Mouse (Mus musculus) limb, embryonic 14.5 days (tissue): ENCODE measurements around the gene Msh6. TPM values are rescaled to one million over a fixed set of nuclear protein-coding genes. Genes with fewer than 3 reads are reported as not detected.
"Not testable (repeated sequence)": the region's sequence is repeated elsewhere in the genome, so short reads cannot be mapped to it uniquely, and the experiment has no call there.

Experiments used
- ATAC-seq: fragments of 200-750 bp; cut with Nextera tagmentation; 2 replicates; pipeline ENCODE4 v1.8.0; 2017; ENCODE audit warnings: low read depth, moderate number of reproducible peaks, moderate TSS enrichment; ENCODE audit not compliant: low FRiP score
- DNase-seq: peaks from one replicate; pipeline ENCODE4 v3.0.0-alpha.2; 2015; ENCODE audit warnings: low spot score
- H3K27ac ChIP-seq: fragments of 300-500 bp; sonication (generic); replicated peaks from 2 replicates; pipeline ENCODE4 v1.5.1; 2014; ENCODE audit warnings: low read depth, mild to moderate bottlenecking, low read length, moderate library complexity, mixed read lengths
- H3K27me3 ChIP-seq: fragments of 300-500 bp; sonication (generic); 2 replicates; pipeline ENCODE4 v1.6.1; 2014; ENCODE audit warnings: low read length, mixed read lengths; ENCODE audit not compliant: control insufficient read depth, insufficient read depth
- H3K36me3 ChIP-seq: fragments of 300-500 bp; sonication (generic); 2 replicates; pipeline ENCODE4 v1.6.1; 2014; ENCODE audit warnings: mild to moderate bottlenecking, low read length, moderate library complexity, mixed read lengths; ENCODE audit not compliant: control insufficient read depth, insufficient read depth
- H3K4me1 ChIP-seq: fragments of 300-500 bp; sonication (generic); 2 replicates; pipeline ENCODE4 v1.6.1; 2014; ENCODE audit warnings: antibody characterized with exemption, low read length, mixed read lengths; ENCODE audit not compliant: control insufficient read depth, insufficient read depth
- H3K4me2 ChIP-seq: fragments of 300-500 bp; sonication (generic); replicated peaks from 2 replicates; pipeline ENCODE4 v1.6.1; 2014; ENCODE audit warnings: low read depth, mild to moderate bottlenecking, low read length, moderate library complexity; ENCODE audit not compliant: severe bottlenecking
- H3K4me3 ChIP-seq: fragments of 300-500 bp; sonication (generic); replicated peaks from 2 replicates; pipeline ENCODE4 v1.5.1; 2014; ENCODE audit warnings: low read length
- H3K9ac ChIP-seq: fragments of 300-500 bp; sonication (generic); 2 replicates; pipeline ENCODE4 v1.6.1; 2014; ENCODE audit warnings: mild to moderate bottlenecking, low read depth, low read length, moderate library complexity; ENCODE audit not compliant: severe bottlenecking
- H3K9me3 ChIP-seq: fragments of 300-500 bp; sonication (generic); 2 replicates; pipeline ENCODE4 v1.6.1; 2016; ENCODE audit warnings: low read length; ENCODE audit not compliant: control insufficient read depth
- POLR2A ChIP-seq: fragments of 200-500 bp; IDR thresholded peaks from 2 replicates; pipeline ENCODE4 v1.8.0; 2012; ENCODE audit warnings: inconsistent platforms, mild to moderate bottlenecking, moderate library complexity, borderline replicate concordance; ENCODE audit not compliant: insufficient read depth, insufficient read length; ENCODE audit errors: extremely low read depth
- WGBS: fragments of 180-500 bp; shearing (Covaris S2); extraction: QIAGEN DNeasy Blood & Tissue Kit; methylation state at CpG from one replicate; pipeline ENCODE4 v1.1.7; 2014; 5-methylcytosine and 5-hydroxymethylcytosine counted together
- polyA plus RNA-seq, 2 experiments: library from polyadenylated mRNA; depleted of rRNA in 1 of 2; stranded (reverse) in 1 of 2; unstranded in 1 of 2; fragments of >200 nt; fragmentation: Nextera tagmentation in 1 of 2; extraction: Ambion mirVana in 1 of 2; gene quantifications; 2 replicates each; pipeline versions ENCODE4 v1.2.1 to v1.2.3; 2012 to 2014

The Msh6 gene
- polyA plus RNA-seq, 2 experiments: 24.5 to 45.4 TPM

GRCm38 (mm10) chr17:87972856-87973255 lies 2.0 kb upstream of the Msh6 start:
- no peak overlapping the region for H3K4me2 ChIP-seq
- TF ChIP-seq POLR2A: no peak
- peaks cover 10% of the 10 kb centered on the region; the same call in 1 of the 2 replicates for H3K4me1 ChIP-seq
- no peak overlapping the region for H3K9ac ChIP-seq
- ATAC-seq (no peak), DNase-seq (no peak)
- peaks cover 2% of the 10 kb centered on the region; the same call in 1 of the 2 replicates for H3K36me3 ChIP-seq
- no peaks in the 10 kb centered on the region for H3K27me3 ChIP-seq
- 71% methylated on average over 5 of the region's 5 CpGs for whole genome bisulfite sequencing
- H3K27ac ChIP-seq: no peak overlapping the region
- H3K4me3 ChIP-seq: no peak overlapping the region
- no peaks in the 10 kb centered on the region for H3K9me3 ChIP-seq

GRCm38 (mm10) chr17:87973261-87974167 lies 1.3 kb upstream of the Msh6 start:
- H3K4me3 ChIP-seq: no peak overlapping the region
- H3K9ac ChIP-seq: no peak overlapping the region
- H3K27me3 ChIP-seq: no peaks in the 10 kb centered on the region
- H3K27ac ChIP-seq: no peak overlapping the region
- TF ChIP-seq POLR2A: no peak
- no peaks in the 10 kb centered on the region for H3K9me3 ChIP-seq
- peaks cover 10% of the 10 kb centered on the region; the same call in 1 of the 2 replicates for H3K4me1 ChIP-seq
- WGBS: 66% methylated on average over 10 of the region's 10 CpGs
- peak overlapping the region; percentile 57; the same call in 1 of the 2 replicates for H3K4me2 ChIP-seq
- ATAC-seq: no peak
- DNase-seq: no peak
- H3K36me3 ChIP-seq: peaks cover 4% of the 10 kb centered on the region; the same call in 1 of the 2 replicates

DNA sequence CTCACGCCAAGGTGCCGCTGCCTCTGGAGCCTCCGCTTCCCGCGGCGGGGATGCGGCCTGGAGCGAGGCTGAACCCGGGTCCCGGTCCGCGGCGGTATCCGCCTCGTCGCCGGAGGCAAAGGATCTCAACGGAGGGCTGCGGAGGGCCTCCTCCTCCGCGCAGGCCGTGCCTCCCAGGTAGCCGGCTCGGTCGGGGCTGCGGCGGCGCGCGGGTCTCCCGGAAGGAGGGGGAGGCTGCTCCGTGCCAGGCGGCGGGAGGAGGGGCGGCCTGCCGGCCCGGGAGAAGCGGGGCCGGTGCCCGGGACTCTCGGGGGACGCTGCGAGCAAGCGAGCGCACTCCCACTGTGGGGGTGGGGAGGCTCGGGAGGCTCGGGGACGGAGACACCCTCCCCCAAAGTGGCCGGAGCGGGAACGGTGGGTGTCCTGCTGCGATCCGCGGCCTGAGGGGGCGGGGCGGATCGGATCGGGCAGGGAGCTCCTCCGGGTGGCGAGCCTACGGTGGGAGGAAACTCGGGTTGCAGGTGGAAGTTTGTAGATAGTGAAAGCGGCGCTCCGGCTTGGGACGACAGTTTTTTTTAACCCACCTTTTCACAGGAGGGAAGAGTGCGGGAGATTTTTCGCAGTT lies 479 bp downstream of the Msh6 start:
- Histone ChIP-seq H3K36me3 (peaks cover 8% of the 10 kb centered on the region), H3K9me3 (no peaks in the 10 kb centered on the region), H3K4me1 (peaks cover 10% of the 10 kb centered on the region; the same call in 1 of the 2 replicates), H3K27ac (peak overlapping the region; percentile 84), H3K4me2 (peak overlapping the region; percentile 58), H3K27me3 (no peaks in the 10 kb centered on the region), H3K4me3 (peak overlapping the region; percentile 99), H3K9ac (peak overlapping the region; percentile 93)
- no peak for TF ChIP-seq POLR2A
- ATAC-seq: peak; percentile 48
- 1% methylated on average over 56 of the region's 68 CpGs for WGBS
- no peak for DNase-seq

DNA sequence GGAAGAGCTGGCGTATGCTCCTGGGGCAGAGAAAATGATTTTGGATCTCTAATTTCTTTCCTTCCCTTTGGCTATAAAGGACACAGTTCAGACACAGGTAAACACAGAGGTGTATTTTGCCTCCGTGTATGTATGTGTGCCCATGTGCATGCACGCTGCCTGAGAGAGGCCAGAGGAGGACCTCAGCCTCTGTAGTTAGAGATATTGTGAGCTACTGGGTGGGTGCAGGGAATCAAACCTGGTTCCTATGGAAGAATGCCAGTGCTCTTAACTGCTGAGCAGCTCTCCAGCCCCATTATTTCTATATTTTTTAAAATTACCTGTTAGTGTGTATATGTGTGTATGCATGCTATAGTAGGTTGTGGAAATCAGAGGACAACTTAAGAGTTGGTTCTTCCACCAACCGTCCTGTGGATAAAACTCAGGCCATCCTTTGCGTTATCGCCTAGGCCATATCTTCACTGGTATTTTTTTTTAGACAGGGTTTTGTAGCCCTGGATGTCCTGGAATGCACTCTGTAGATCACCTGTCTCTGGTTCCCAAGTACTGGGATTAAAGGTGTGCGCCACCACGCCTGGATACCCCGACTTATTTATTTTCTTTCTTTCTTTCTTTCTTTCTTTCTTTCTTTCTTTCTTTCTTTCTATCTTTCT lies 1.4 kb downstream of the Msh6 start:
- Histone ChIP-seq H3K27ac (no peak overlapping the region), H3K4me1 (peaks cover 10% of the 10 kb centered on the region; the same call in 1 of the 2 replicates), H3K27me3 (no peaks in the 10 kb centered on the region), H3K9me3 (no peaks in the 10 kb centered on the region), H3K4me2 (peak overlapping the region; percentile 58), H3K36me3 (peaks cover 17% of the 10 kb centered on the region), H3K9ac (peak overlapping the region; percentile 93; the same call in 1 of the 2 replicates), H3K4me3 (peak overlapping the region; percentile 99)
- no peak for TF ChIP-seq POLR2A
- ATAC-seq (no peak), DNase-seq (no peak)
- 75% methylated on average over 9 of the region's 9 CpGs for WGBS

DNA sequence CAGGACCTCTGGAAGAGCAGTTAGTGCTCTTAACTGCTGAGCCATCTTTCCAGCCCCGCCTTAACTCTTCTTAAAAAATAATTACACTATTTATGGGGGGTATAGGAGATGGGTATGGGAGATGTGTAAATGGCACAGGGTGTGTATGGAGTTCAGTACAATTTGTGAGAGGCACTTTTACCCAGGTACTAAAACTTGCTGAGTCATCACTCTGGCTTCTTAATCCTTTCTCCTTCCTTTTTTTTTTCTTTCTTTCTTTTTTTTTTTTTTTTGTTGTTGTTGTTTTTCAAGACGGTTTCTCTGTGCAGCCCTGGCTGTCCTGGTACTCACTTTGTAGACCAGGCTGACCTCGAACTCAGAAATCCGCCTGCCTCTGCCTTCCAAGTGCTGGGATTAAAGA lies 2.1 kb downstream of the Msh6 start:
- not testable (repeated sequence) for ATAC-seq, H3K27me3 ChIP-seq, H3K9ac ChIP-seq, H3K27ac ChIP-seq, H3K4me2 ChIP-seq, H3K4me3 ChIP-seq, DNase-seq, H3K9me3 ChIP-seq
- 92% methylated on average over 4 of the region's 4 CpGs for WGBS
- H3K36me3 ChIP-seq: peaks cover 20% of the 10 kb centered on the region
- H3K4me1 ChIP-seq: peaks cover 10% of the 10 kb centered on the region; the same call in 1 of the 2 replicates

DNA sequence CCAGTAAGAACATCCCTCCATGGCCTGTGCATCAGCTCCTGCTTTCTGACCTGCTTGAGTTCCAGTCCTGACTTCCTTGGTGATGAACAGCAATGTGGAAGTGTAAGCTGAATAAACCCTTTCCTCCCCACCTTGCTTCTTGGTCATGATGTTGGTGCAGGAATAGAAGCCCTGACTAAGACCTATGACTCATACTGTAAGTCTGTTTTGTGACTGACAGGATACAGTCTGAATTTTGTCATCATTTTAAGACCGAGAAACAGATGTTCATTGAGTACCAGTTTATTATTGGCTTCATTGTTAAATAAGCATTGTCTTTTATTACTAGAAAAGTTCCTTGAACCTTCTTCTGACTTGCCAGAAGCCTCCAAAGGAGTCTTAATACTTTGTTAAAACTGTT lies 4.8 kb downstream of the Msh6 start:
- peaks cover 43% of the 10 kb centered on the region for H3K36me3 ChIP-seq
- 90% methylated on average over 1 of the region's 1 CpGs for WGBS
- H3K27me3 ChIP-seq: not testable (repeated sequence)

More for the DNA sequence above, 4.8 kb downstream of the Msh6 start:
- not testable (repeated sequence) for H3K4me3 ChIP-seq, H3K9ac ChIP-seq, H3K27ac ChIP-seq, H3K4me2 ChIP-seq, DNase-seq, H3K9me3 ChIP-seq, H3K4me1 ChIP-seq, ATAC-seq
